Mouse (Mus musculus): ENCODE results near the gene Rgs4.

DNA sequence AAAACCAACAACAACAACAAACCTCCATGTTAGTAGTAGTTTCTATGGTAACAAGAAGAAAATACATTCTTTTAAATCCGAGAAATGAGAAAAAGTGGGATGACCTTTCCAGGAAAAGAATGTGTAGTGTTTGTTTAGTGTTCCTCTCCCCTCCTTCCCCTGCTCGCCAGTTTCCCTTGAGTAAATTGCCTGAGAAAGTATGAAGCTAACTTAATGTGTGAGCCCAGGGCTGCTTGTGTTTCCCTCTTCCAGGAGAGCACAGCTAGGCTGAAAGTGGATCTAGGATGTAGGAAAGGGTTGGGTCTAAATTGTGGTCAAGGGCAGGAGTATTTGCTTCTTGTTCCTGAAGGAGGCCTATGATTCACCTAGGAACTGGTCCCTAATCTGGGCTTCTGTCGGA is 53.9 kb downstream of the Rgs4 start:
- TF ChIP-seq REST (IDR thresholded peaks at IDR 0.05; ENCODE audit: insufficient read depth, insufficient read length) (no peak), CEBPB (IDR thresholded peaks at IDR 0.05; ENCODE audit: insufficient read depth, poor library complexity, severe bottlenecking) (no peak), USF1 (IDR thresholded peaks at IDR 0.05; ENCODE audit: low read depth) (no peak), POLR2AphosphoS2 (IDR thresholded peaks at IDR 0.05; ENCODE audit: insufficient read length, low read depth) (no peak), E2F4 (IDR thresholded peaks at IDR 0.05; ENCODE audit: insufficient read depth) (no peak), MAX (IDR thresholded peaks at IDR 0.05; ENCODE audit: low read depth) (no peak)

Data from myocyte (in vitro differentiated cells).